Mouse (Mus musculus) left cerebral cortex, adult 2 months (tissue): ENCODE measurements around the gene Olfr1263. TPM values are rescaled to one million over a fixed set of nuclear protein-coding genes. Genes with fewer than 3 reads are reported as not detected.

ENCODE experiments used
- DNase-seq, 2 experiments: peaks; one replicate each; pipeline ENCODE4 v3.0.0; 2021 to 2022; ENCODE audit warnings: low spot score in 2 of 2, mixed read lengths in 1 of 2; ENCODE audit errors: extremely low spot score in 1 of 2
- H3K27ac ChIP-seq: fragments of 200-600 bp; 2 replicates; pipeline ENCODE4 v1.8.1; 2022
- H3K4me3 ChIP-seq: fragments of 200-600 bp; 2 replicates; pipeline ENCODE4 v1.8.1; 2022
- CTCF ChIP-seq: fragments of 200-600 bp; IDR thresholded peaks from 2 replicates; pipeline ENCODE4 v1.8.1; 2022; ENCODE audit warnings: antibody characterized with exemption, mild to moderate bottlenecking, moderate library complexity
- intact Hi-C: fragments of 180-260 bp; cut with DNase I; formaldehyde crosslinking; loops from one replicate; pipeline ENCODE4 v1.15.1; 2025
- long read RNA-seq, 2 experiments: library from polyadenylated mRNA; stranded (forward); transcript quantifications; one replicate each; pipeline ENCODE4 v2.0.0; 2021; ENCODE audit warnings: borderline mapping rate in 2 of 2
- total RNA-seq, 2 experiments: library from RNA; stranded (reverse); gene quantifications; 2 replicates each; pipeline ENCODE4 v1.2.3; 2021

The Olfr1263 gene
- total RNA-seq, result not detected
- long read RNA-seq, experiment 1, result 0 reads
- long read RNA-seq, experiment 2, result 0 reads

DNA sequence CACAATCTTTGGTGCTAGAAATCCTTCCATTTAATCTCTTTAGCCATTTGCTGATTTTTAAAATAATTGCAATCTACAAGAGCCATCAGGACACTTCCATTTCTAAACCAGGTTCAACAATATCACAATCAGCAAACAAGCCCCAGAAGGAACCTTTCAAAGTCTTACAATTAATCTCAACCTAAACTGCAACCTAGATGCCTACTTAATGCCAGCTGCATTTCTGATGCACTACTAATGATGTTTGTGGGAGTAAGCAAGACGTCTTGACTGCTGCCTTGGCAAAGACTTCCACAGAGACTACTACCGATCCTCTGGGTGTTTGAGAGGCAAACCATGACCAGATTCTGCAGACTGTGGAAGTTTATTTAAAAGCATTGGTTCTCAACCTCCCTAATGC lies at the start of gene Olfr1263:
TSS of gene Olfr1263 (plus strand) at position 301 of the 400 bp plus-strand sequence.
- no peak for DNase-seq
- no peak for TF ChIP-seq CTCF
- Histone ChIP-seq H3K4me3 (no peak within 1 kb of the TSS), H3K27ac (no peak within 1 kb of the TSS)
- intact Hi-C loops, result no loop called here

DNA sequence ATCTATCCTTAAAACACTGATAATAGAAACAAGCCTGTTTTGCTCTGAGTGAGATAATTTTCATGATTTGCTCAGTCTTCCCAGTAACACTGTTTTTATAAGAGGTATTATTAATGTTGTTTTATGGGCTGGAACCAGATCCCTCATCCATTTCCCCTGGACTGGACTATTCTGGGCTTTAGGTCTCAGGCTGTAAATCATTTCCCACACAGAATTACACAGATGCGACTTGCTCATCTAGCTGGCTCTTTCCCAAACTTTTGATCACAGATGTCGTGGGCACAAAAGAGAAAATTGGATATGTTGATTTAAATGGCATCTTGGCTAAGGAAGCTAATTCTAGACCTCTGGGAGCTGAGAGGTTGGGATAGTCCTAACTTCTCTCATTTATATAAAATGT lies 37.7 kb upstream of the Olfr1263 start, which contains the start of gene Olfr1260:
TSS of gene Olfr1260 (plus strand) at position 157 of the 400 bp plus-strand sequence.
- no peak within 1 kb of the TSS for H3K4me3 ChIP-seq
- H3K27ac ChIP-seq, result no peak within 1 kb of the TSS
- TF ChIP-seq CTCF, result no peak
- no peak for DNase-seq
- intact Hi-C loops, result no loop called here

DNA sequence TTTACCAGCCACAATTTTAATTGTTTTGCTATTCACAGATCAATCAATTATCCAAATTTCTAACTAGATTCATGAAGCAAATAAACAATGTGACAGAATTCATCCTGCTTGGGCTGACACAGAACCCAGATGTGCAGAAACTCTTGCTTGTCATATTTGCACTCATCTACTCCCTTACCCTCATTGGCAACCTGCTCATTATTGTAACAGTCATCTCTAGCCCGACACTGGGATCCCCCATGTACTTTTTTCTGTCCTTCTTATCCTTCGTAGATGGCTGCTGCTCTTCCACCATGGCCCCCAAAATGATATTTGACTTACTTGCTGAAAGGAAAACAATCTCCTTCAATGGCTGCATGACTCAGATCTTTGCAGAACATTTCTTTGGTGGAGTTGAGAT lies 34.2 kb upstream of the Olfr1263 start:
- Histone ChIP-seq H3K27ac (no peak overlapping the region), H3K4me3 (no peak overlapping the region)
- intact Hi-C loops, result no loop called here
- DNase-seq, result no peak
- TF ChIP-seq CTCF, result no peak

DNA sequence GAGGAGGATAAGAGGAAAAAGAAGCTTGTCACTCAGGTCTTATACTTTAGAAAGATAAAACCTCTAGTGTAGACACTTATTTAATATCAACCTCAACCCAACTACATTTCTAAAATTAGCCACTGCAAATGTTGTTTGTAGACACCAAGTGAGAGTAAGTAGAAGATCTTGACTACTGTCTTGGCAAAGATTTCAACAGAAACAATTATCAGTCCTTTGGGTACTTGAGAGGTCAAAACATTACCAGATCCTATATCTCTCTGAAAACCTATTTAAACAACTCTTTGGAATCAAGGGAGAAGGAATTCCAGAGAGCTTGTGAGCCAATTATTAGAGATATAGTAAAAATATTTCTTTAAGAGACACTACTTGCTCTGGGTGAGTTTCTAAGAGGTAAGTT lies 21.0 kb upstream of the Olfr1263 start, which contains the start of gene Olfr1261:
TSS of gene Olfr1261 (plus strand) at position 301 of the 400 bp plus-strand sequence.
- no peak within 1 kb of the TSS for H3K27ac ChIP-seq
- TF ChIP-seq CTCF, result no peak
- DNase-seq, result no peak
- no peak within 1 kb of the TSS for H3K4me3 ChIP-seq
- intact Hi-C loops, result no loop called here

DNA sequence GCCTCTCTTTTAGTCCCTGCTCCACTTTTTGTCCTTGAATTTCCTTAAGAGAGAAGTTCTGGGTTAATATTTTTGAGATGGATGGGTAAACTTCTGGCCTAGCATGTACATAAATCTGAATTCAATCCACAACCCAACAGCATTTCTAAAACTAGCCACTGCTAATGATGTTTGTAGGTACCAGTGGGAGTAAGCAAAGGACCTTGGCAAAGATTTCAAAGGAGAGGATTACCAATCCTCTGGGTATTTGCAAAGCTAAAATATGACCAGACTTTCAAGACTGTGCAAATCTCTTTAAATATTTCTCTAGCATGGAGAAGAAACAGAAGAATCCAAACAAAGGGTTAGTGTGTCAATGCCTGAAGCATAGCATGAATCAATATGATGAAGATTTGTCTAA lies 12.1 kb upstream of the Olfr1263 start, which contains the start of gene Olfr1262:
TSS of gene Olfr1262 (plus strand) at position 301 of the 400 bp plus-strand sequence.
- no peak within 1 kb of the TSS for H3K27ac ChIP-seq
- H3K4me3 ChIP-seq, result no peak within 1 kb of the TSS
- intact Hi-C loops, result no loop called here
- no peak for TF ChIP-seq CTCF
- no peak for DNase-seq

DNA sequence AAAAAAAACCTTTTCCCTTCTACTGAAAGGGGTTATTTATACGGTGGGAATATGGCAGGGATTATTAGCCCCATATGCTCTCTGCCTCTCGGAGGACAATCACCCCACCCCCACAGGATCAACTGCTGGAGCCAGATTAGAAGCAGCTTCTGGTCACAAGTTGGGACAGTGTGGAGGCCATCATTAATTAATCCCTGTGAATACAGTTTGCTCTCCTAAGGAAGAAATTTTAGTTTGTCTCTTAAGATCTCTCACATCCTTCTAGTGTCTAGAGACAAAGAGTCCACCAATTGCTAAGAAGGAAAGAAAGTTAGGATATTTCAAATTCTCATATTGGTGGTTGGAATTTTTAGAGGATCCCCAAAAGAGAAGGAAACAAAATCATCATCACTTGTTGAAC lies 13.5 kb downstream of the Olfr1263 start, which contains the start of gene Olfr1264:
TSS of gene Olfr1264 (minus strand) at position 101 of the 400 bp plus-strand sequence.
- Histone ChIP-seq H3K4me3 (no peak within 1 kb of the TSS), H3K27ac (no peak within 1 kb of the TSS)
- TF ChIP-seq CTCF, result no peak
- no peak for DNase-seq
- intact Hi-C loops, result no loop called here

DNA sequence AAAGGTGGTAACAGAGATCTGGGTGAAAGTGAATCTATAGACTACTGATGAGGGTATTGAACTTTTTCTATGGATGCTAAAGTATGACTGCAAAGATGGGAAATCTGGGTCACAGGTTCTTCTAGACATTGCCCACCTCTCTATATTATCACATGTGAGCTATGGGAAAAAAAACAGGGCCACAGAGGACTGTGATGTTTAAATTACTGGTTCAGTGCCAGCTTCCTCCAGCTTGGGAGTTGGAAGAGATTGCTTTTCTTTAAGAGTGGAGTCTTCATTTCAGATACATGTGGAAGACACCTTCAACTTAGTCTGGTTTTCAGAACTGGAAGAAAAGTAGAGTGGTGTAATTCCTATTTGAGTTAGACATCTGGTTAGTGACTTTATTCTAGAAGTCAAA lies 23.1 kb downstream of the Olfr1263 start, which contains the start of gene Olfr1265:
TSS of gene Olfr1265 (plus strand) at position 301 of the 400 bp plus-strand sequence.
- no peak for TF ChIP-seq CTCF

DNA sequence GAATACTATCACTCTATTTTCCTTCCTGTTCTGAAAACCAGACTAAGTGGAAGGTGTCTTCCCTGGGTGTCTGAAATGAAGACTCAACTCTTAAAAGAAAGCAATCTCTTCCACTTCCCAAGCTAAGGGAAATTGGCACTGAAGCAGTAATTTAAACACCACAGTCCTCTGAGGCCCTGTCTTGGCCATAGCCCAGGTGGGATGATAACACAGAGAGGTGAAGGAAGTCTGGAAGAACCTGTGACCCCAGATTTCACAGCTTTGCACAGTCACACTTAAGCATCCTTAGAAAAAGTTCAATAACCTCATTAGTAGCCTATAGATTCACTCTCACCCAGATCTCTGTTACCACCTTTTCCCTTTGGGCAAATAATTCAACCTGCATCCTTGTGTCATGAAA lies 51.6 kb downstream of the Olfr1263 start, which contains the start of gene Olfr140:
TSS of gene Olfr140 (minus strand) at position 101 of the 400 bp plus-strand sequence.
- intact Hi-C loops, result no loop called here
- no peak within 1 kb of the TSS for H3K27ac ChIP-seq
- no peak within 1 kb of the TSS for H3K4me3 ChIP-seq
- TF ChIP-seq CTCF, result no peak
- no peak for DNase-seq

More for the DNA sequence above, 23.1 kb downstream of the Olfr1263 start, which contains the start of gene Olfr1265:
- no peak for DNase-seq
- Histone ChIP-seq H3K4me3 (no peak within 1 kb of the TSS), H3K27ac (no peak within 1 kb of the TSS)
- intact Hi-C loops, result no loop called here

Other genes with a start within 250 kb of the Olfr1263 start
- gene Olfr1254, start 218.5 kb upstream of the Olfr1263 start, total RNA-seq, result not detected
- gene Olfr1255, start 200.1 kb upstream of the Olfr1263 start, total RNA-seq, result not detected
- gene Olfr1256, start 170.6 kb upstream of the Olfr1263 start, total RNA-seq, result not detected
- not detected for gene Olfr48, start 163.9 kb upstream of the Olfr1263 start, total RNA-seq
- gene Olfr1257, start 133.7 kb upstream of the Olfr1263 start, total RNA-seq, result not detected
- gene Olfr1258, start 84.8 kb upstream of the Olfr1263 start, total RNA-seq, result not detected
- not detected for gene Olfr1259, start 63.5 kb upstream of the Olfr1263 start, total RNA-seq
- not detected for gene Olfr1260, start 37.8 kb upstream of the Olfr1263 start, total RNA-seq
- gene Olfr1261, start 20.9 kb upstream of the Olfr1263 start, total RNA-seq, result not detected
- not detected for gene Olfr1262, start 12.0 kb upstream of the Olfr1263 start, total RNA-seq
- gene Olfr1264, start 13.4 kb downstream of the Olfr1263 start, total RNA-seq, result not detected
- not detected for gene Olfr1265, start 23.2 kb downstream of the Olfr1263 start, total RNA-seq
- gene Olfr140, start 51.5 kb downstream of the Olfr1263 start, total RNA-seq, result not detected
- not detected for gene Olfr1269, start 109.3 kb downstream of the Olfr1263 start, total RNA-seq
- not detected for gene Olfr32, start 130.2 kb downstream of the Olfr1263 start, total RNA-seq
- gene Olfr1270, start 141.0 kb downstream of the Olfr1263 start, total RNA-seq, result not detected
- under 1 TPM; 0.14 TPM for gene Olfr1506, start 212.4 kb downstream of the Olfr1263 start, total RNA-seq
- gene Olfr142, start 245.5 kb downstream of the Olfr1263 start, total RNA-seq, result not detected